Mouse (Mus musculus) cortical plate, adult 2 months (tissue): ENCODE measurements around the gene Fgfbp3. TPM values are rescaled to one million over a fixed set of nuclear protein-coding genes. Genes with fewer than 3 reads are reported as not detected.
A peak's percentile ranks its signal among the peaks of the same experiment; 100 is the strongest.

Source experiments
- H3K27ac ChIP-seq: fragments of 200-500 bp; 2 replicates; pipeline ENCODE4 v1.5.1; 2012; ENCODE audit warnings: low read length, control low read depth, inconsistent platforms; ENCODE audit not compliant: insufficient read depth
- H3K4me1 ChIP-seq: fragments of 200-500 bp; 2 replicates; pipeline ENCODE4 v1.6.1; 2011; ENCODE audit warnings: low read length; ENCODE audit not compliant: control insufficient read depth, insufficient read depth
- H3K4me3 ChIP-seq: fragments of 200-500 bp; 2 replicates; pipeline ENCODE4 v1.5.1; 2011; ENCODE audit warnings: mild to moderate bottlenecking, low read length, control low read depth; ENCODE audit not compliant: insufficient read depth
- CTCF ChIP-seq: fragments of 200-500 bp; IDR thresholded peaks from 2 replicates; pipeline ENCODE4 v1.5.1; 2011; ENCODE audit warnings: mild to moderate bottlenecking, control low read depth, low read length; ENCODE audit not compliant: insufficient read depth; ENCODE audit errors: extremely low read depth
- POLR2A ChIP-seq: fragments of 200-500 bp; IDR thresholded peaks from 2 replicates; pipeline ENCODE4 v1.6.1; 2011; ENCODE audit warnings: mild to moderate bottlenecking, low read length, control low read depth; ENCODE audit not compliant: insufficient read depth; ENCODE audit errors: extremely low read depth
- polyA plus RNA-seq: library from polyadenylated mRNA; depleted of rRNA; stranded (reverse); fragments of >200 nt; gene quantifications from 2 replicates; pipeline ENCODE4 v1.2.3, GENCODE M21; 2012

Fgfbp3 gene
- polyA plus RNA-seq, 1 experiment = 9.2 TPM

DNA sequence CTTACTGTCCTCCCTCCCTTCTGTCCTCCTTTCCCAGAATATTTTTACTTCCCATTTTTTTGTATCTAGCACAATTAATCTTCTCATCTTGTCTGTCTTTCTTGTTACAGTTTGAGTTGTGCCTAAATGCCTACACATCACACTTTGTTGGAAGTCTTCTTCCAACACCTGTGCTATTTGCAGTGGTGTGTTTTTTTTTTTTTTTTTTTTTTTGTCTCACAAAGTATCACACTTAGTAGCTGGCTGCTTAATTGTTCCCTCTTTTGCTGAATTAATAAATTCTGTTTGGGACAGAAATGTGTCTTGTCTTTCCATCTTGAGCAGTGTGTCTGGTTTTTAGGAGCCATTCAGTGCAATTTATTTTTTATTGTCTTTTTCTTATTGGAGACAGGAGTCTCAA lies 10.4 kb upstream of the Fgfbp3 start:
- H3K4me3 ChIP-seq = no peak overlapping the region
- peaks cover 4% of the 10 kb centered on the region; the same call in 1 of the 2 replicates for H3K4me1 ChIP-seq
- no peak overlapping the region for H3K27ac ChIP-seq
- TF ChIP-seq POLR2A (no peak), CTCF (no peak)

GRCm38 (mm10) chr19:36927800-36928361 lies 8.5 kb upstream of the Fgfbp3 start:
- no peak for TF ChIP-seq CTCF
- no peak for TF ChIP-seq POLR2A
- H3K27ac ChIP-seq = no peak overlapping the region
- no peak overlapping the region; the same call in 1 of the 2 replicates for H3K4me3 ChIP-seq
- H3K4me1 ChIP-seq = peaks cover 4% of the 10 kb centered on the region; the same call in 1 of the 2 replicates

DNA sequence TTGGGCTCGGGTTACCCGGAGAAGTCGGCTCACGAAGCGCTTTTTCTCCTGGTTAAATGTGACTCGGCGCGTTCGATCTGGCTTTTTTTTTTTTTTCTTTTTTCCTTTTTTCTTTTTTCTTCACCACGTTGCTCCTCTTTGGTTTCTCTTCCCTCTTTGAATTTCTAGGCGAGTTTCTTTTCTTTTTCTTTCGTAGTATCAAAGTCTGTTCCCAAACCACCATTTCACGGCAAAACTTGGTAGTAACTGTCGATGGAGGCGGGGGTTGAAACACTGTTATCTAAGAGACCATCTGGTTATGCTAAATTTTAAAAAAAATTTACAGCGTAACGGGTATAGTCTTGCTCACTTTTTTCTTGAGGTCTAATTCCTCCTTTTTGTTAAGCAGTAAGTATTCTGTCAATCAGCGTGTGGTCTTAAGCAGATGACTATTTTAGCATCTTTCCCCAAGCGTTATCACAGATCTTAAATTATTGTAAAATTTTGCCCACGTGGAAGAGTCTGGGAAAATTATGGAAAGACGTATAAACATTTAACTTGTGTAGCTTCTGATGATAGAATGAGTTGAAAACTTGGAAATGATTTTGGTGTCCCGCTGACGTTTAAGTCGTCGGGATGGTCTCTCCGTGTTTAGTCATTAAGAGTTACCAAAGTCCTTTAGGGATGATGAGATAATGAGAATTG lies 7.3 kb upstream of the Fgfbp3 start:
- peaks cover 4% of the 10 kb centered on the region; the same call in 1 of the 2 replicates for H3K4me1 ChIP-seq
- H3K27ac ChIP-seq = peak overlapping the region; percentile 98
- peak overlapping the region; percentile 74 for H3K4me3 ChIP-seq
- TF ChIP-seq POLR2A = no peak
- TF ChIP-seq CTCF = no peak

DNA sequence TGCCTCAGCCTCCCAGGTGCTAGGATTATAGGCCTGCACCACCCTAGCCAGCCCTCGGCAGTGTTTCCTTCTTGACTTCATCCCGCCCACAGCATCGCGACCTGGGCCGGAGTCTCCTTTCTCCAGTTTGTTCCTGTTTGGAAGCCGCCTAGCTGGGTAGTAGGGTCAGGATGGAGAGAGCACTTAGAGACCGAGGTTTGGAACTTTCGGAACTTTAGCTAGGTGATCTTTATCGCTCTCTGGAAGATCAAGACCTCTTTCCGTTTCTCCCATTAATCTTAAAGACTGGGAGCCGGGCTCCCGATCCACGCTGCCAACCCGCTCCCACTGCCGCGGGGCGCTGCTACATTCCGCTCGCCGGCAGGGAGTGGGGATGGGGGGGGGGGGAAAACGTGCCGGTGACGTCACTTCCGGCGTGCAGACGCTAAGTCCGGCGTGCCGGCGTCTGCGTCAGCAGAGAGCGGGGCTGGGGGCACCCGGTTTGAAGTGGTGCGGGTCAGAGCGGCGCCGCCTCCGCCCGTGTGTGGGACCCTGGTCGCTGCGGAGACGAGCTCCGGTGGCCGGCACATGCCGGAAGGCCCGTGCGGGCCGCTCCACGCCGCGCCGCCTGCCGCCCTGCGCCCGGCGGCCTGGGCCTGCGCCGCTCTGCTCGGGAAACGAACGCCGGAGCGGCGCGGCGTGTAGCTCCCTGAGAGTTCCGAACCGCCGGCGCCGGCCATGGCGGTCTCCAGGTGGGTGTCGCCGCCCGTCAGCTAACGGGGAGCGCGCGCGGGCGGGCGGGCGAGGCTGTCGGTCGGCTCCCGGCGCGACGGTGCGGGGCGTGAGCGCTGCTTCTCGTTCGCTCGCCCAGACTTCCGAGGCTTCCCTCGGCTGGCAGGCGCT lies 6.5 kb upstream of the Fgfbp3 start, which contains the start of gene Btaf1:
TSS of gene Btaf1 (plus strand) at position 409 of the 882 bp plus-strand sequence.
- peak; percentile 68 for TF ChIP-seq POLR2A
- TF ChIP-seq CTCF = no peak
- peak within 1 kb of the TSS; percentile 98 for H3K27ac ChIP-seq
- peak within 1 kb of the TSS; percentile 74 for H3K4me3 ChIP-seq
- peaks cover 4% of the 10 kb centered on the region; the same call in 1 of the 2 replicates for H3K4me1 ChIP-seq

DNA sequence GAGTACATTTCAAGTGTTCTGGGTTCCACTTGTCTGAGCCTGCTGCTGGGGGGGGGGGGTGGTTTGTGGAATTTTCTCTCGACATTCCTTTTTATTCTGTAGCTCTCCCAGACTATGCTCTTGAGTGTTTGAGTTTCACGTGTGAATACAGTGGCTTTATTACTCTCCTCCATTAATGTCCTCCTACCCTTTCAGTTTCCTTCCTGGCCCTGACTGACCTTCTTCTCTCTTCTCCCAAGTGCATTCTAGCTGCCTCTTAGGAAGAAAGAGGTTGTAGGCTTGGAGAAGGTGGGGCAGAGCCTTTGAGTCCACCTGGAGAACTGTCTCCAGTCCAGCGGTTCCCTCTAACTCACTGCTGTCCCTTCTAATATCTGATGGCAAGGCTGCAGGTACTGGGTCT lies 3.5 kb upstream of the Fgfbp3 start:
- H3K27ac ChIP-seq = no peak overlapping the region
- TF ChIP-seq POLR2A (no peak), CTCF (no peak)
- no peak overlapping the region for H3K4me3 ChIP-seq

DNA sequence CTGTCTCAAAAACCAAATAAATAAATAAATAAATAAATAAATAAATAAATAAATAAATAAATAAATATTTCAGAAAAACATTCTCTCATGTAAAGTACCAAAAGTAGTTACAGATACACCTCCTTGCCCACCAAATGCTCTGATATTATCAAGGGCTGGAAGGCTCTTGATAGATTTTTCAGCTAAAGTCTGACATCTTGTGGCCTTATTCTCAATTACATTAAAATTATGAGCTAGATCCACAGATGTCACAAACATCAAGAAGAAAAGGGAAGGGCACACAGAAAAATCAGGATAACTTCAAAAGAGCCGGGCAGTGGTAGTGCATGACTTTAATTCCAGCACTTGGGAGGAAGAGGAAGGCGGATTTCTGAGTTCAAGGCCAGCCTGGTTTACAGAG lies 2.6 kb upstream of the Fgfbp3 start:
- no peak overlapping the region for H3K4me3 ChIP-seq
- peaks cover 4% of the 10 kb centered on the region; the same call in 1 of the 2 replicates for H3K4me1 ChIP-seq
- no peak overlapping the region for H3K27ac ChIP-seq
- TF ChIP-seq POLR2A (no peak), CTCF (no peak)

More for the DNA sequence above, 3.5 kb upstream of the Fgfbp3 start:
- peaks cover 4% of the 10 kb centered on the region; the same call in 1 of the 2 replicates for H3K4me1 ChIP-seq

DNA sequence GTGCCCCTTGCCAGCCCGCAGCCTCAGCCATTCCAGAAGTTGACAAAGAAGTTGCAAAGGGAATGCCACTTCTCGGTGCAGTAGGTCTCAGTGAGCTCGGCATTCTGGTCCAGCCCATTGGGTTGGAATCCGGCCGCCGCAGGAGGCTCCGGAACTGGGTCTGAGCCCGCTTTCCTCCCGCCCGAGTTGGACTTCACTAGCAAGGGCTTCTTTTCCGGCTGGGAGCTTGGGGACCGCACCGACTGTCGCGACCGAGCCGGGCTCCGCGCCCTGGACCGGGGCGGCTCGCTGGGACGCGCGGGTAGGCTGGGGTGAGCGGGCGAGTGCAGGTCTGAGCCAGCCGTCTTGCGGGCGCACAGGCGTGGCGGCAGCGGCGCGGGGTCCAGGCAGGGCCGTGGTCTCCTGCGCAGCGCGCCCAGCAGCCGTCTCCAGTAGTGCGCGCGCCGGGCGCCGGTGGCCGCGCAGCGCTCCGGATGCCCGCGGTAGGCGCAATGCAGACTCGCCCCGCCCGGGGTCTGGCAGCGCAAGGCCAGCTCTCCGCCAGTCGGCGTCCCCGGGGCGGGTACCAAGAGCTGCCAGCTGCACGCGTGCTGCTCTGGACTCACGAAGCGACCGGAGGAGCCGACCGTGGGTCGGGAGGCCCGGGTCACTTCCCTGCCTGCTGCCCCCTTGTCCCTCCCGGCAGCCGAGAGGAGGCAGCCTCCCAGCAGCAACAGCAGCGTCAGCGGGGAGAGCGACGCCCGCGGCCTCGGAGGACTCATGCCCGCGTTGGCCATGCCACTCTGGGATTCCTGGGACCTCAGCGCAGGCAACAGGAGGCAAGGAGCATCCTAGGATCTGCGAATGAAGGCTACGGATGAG lies 744 bp downstream of the Fgfbp3 start:
- Histone ChIP-seq H3K4me3 (peak overlapping the region; percentile 99), H3K4me1 (no peaks in the 10 kb centered on the region), H3K27ac (peak overlapping the region; percentile 85)
- TF ChIP-seq CTCF = no peak
- TF ChIP-seq POLR2A = peak; percentile 46; the same call in 1 of the 2 replicates

DNA sequence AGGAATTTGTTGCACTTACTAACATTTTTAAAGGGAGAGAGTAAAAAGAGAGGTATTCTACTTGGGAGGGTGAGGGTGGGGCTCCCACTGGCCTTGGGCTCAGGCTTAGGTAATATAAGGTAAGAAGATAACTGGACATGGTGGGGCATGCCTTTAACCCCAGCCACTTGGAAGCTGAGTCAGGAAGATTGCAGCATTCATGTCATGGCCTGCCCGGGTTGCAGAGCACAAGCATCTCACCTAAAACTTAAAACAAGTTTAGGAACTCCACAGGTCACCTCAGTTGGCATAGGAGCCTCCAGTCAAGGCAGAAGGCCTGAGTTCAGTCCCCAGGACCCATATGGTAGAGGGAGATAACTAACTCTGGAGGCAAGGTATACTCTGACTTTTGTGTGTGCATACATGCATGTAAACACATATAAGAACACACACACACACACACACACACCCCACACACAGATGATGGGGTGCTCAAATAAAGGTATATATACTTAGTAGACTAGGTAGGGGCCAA lies 2.5 kb downstream of the Fgfbp3 start:
- no peak overlapping the region for H3K4me3 ChIP-seq
- H3K27ac ChIP-seq = no peak overlapping the region
- no peak for TF ChIP-seq POLR2A
- no peaks in the 10 kb centered on the region for H3K4me1 ChIP-seq

GRCm38 (mm10) chr19:36916206-36916605 lies 3.2 kb downstream of the Fgfbp3 start:
- Histone ChIP-seq H3K4me1 (no peaks in the 10 kb centered on the region), H3K27ac (no peak overlapping the region), H3K4me3 (no peak overlapping the region)
- TF ChIP-seq CTCF (no peak), POLR2A (no peak)
